Mouse (Mus musculus) B cell, adult (primary cell): ENCODE results near the gene Ifnlr1. TPM values are rescaled to one million over a fixed set of nuclear protein-coding genes. Genes with fewer than 3 reads are reported as not detected.

ENCODE experiments used
- total RNA-seq: library from RNA; stranded (reverse); gene quantifications from 4 replicates; pipeline ENCODE4 v1.2.4, GENCODE M21; 2023; ENCODE audit not compliant: inconsistent age

Gene Ifnlr1
- total RNA-seq: 0.32 to 0.58 TPM (median 0.38 TPM) in 4 replicates

GRCm38 (mm10) chr4:135685906-135686567, at the start of gene Ifnlr1:
Ifnlr1 (plus strand) TSS chr4:135686287.

GRCm38 (mm10) chr4:135727817-135728216, 41.7 kb downstream of the Ifnlr1 start, which contains the start of gene Il22ra1:
Il22ra1 (plus strand) TSS chr4:135728172.

Other genes starting within 250 kb of the Ifnlr1 start
- not detected in 4 replicates for gene Stpg1, start 191.5 kb upstream of the Ifnlr1 start, total RNA-seq
- gene Nipal3, start 191.2 kb upstream of the Ifnlr1 start, total RNA-seq: 63.1 to 83.7 TPM (median 71.0 TPM) in 4 replicates
- not detected in 4 replicates for gene Grhl3, start 112.7 kb upstream of the Ifnlr1 start, total RNA-seq
- gene Il22ra1, start 41.9 kb downstream of the Ifnlr1 start, total RNA-seq: not detected in 4 replicates
- gene Myom3, start 73.4 kb downstream of the Ifnlr1 start, total RNA-seq: not detected in 4 replicates
- gene Srsf10, start 169.5 kb downstream of the Ifnlr1 start, total RNA-seq: 189 to 215 TPM (median 192 TPM) in 4 replicates
- gene Pnrc2, start 187.6 kb downstream of the Ifnlr1 start, total RNA-seq: 128 to 150 TPM (median 142 TPM) in 4 replicates
- 176 to 190 TPM (median 188 TPM) in 4 replicates for gene Cnr2, start 209.1 kb downstream of the Ifnlr1 start, total RNA-seq
- gene Fuca1, start 234.4 kb downstream of the Ifnlr1 start, total RNA-seq: 164 to 200 TPM (median 175 TPM) in 4 replicates